Mouse (Mus musculus): ENCODE data around the gene Usp19.

- no peak for TF ChIP-seq CTCF (IDR thresholded peaks at IDR 0.05; ENCODE audit: extremely low read depth, insufficient read depth, low read length)
- TF ChIP-seq POLR2A (IDR thresholded peaks at IDR 0.05; ENCODE audit: extremely low read depth, insufficient read depth, low read length) = no peak
These were observed 9.4 kb upstream of the Usp19 start for GRCm38 (mm10) chr9:108480813-108481519.
